Mouse (Mus musculus) midbrain, embryonic 13.5 days (tissue): Measurements from ENCODE around the gene Zfp536. TPM values are rescaled to one million over a fixed set of nuclear protein-coding genes. Genes with fewer than 3 reads are reported as not detected.
"Not testable (repeated sequence)": the region's sequence is repeated elsewhere in the genome, so short reads cannot be mapped to it uniquely, and the experiment has no call there.

Experiments
- ATAC-seq: fragments of 200-750 bp; cut with Nextera tagmentation; 2 replicates; pipeline ENCODE4 v1.8.0; 2017; ENCODE audit warnings: mild to moderate bottlenecking, moderate TSS enrichment, moderate library complexity
- H3K27ac ChIP-seq: fragments of 300-500 bp; sonication (generic); 2 replicates; pipeline ENCODE4 v1.5.1; 2015; ENCODE audit warnings: inconsistent platforms, mild to moderate bottlenecking, moderate library complexity
- H3K27me3 ChIP-seq: fragments of 300-500 bp; sonication (generic); 2 replicates; pipeline ENCODE4 v1.6.1; 2015; ENCODE audit warnings: mild to moderate bottlenecking, inconsistent platforms
- H3K36me3 ChIP-seq: fragments of 300-500 bp; sonication (generic); 2 replicates; pipeline ENCODE4 v1.6.1; 2015; ENCODE audit warnings: mild to moderate bottlenecking, inconsistent platforms
- H3K4me1 ChIP-seq: fragments of 300-500 bp; sonication (generic); replicated peaks from 2 replicates; pipeline ENCODE4 v1.6.1; 2015; ENCODE audit warnings: inconsistent platforms
- H3K4me2 ChIP-seq: fragments of 300-500 bp; sonication (generic); replicated peaks from 2 replicates; pipeline ENCODE4 v1.6.1; 2015; ENCODE audit warnings: moderate library complexity, mild to moderate bottlenecking, inconsistent platforms
- H3K4me3 ChIP-seq: fragments of 300-500 bp; sonication (generic); replicated peaks from 2 replicates; pipeline ENCODE4 v1.5.1; 2015; ENCODE audit warnings: mild to moderate bottlenecking, inconsistent platforms
- H3K9ac ChIP-seq: fragments of 300-500 bp; sonication (generic); replicated peaks from 2 replicates; pipeline ENCODE4 v1.6.1; 2015; ENCODE audit warnings: mild to moderate bottlenecking, inconsistent platforms
- H3K9me3 ChIP-seq: fragments of 300-500 bp; sonication (generic); 2 replicates; pipeline ENCODE4 v1.6.1; 2016; ENCODE audit warnings: mild to moderate bottlenecking, inconsistent platforms
- WGBS: fragments of 180-500 bp; shearing (Covaris S2); methylation state at CpG from one replicate; pipeline ENCODE4 v1.1.7; 2015; 5-methylcytosine and 5-hydroxymethylcytosine counted together
- polyA plus RNA-seq: library from polyadenylated mRNA; unstranded; fragments of >200 nt; fragmentation: Nextera tagmentation; extraction: Ambion mirVana; gene quantifications from 2 replicates; pipeline ENCODE4 v1.2.1, GENCODE M21; 2015

Gene Zfp536
- polyA plus RNA-seq, 1 experiment from 2014 or later = 43.4 TPM

GRCm38 (mm10) chr7:37617880-37618279, 155.6 kb downstream of the Zfp536 start:
- Histone ChIP-seq H3K4me3 (no peak overlapping the region), H3K9me3 (no peaks in the 10 kb centered on the region), H3K9ac (no peak overlapping the region), H3K4me2 (no peak overlapping the region), H3K4me1 (no peaks in the 10 kb centered on the region; the same call in 1 of the 2 replicates), H3K36me3 (no peaks in the 10 kb centered on the region), H3K27me3 (no peaks in the 10 kb centered on the region), H3K27ac (no peak overlapping the region)
- ATAC-seq = no peak
- 95% methylated on average over 2 of the region's 2 CpGs for WGBS

GRCm38 (mm10) chr7:37615932-37616331, 157.5 kb downstream of the Zfp536 start:
- Histone ChIP-seq H3K27me3 (no peaks in the 10 kb centered on the region), H3K9me3 (no peaks in the 10 kb centered on the region), H3K4me1 (no peaks in the 10 kb centered on the region; the same call in 1 of the 2 replicates), H3K9ac (no peak overlapping the region), H3K4me2 (no peak overlapping the region), H3K4me3 (no peak overlapping the region), H3K36me3 (no peaks in the 10 kb centered on the region), H3K27ac (no peak overlapping the region)
- WGBS = 83% methylated on average over 4 of the region's 4 CpGs
- ATAC-seq = no peak

- ATAC-seq = no peak
- H3K9me3 ChIP-seq = no peaks in the 10 kb centered on the region
These were observed 159.1 kb downstream of the Zfp536 start for GRCm38 (mm10) chr7:37614381-37614780.

GRCm38 (mm10) chr7:37608556-37608955, 164.9 kb downstream of the Zfp536 start:
- no peaks in the 10 kb centered on the region for H3K36me3 ChIP-seq
- H3K27me3 ChIP-seq = no peaks in the 10 kb centered on the region
- H3K9ac ChIP-seq = no peak overlapping the region
- H3K4me2 ChIP-seq = no peak overlapping the region
- no peak overlapping the region for H3K4me3 ChIP-seq
- no peak overlapping the region for H3K27ac ChIP-seq
- 96% methylated on average over 14 of the region's 14 CpGs for WGBS
- ATAC-seq = no peak
- no peaks in the 10 kb centered on the region for H3K9me3 ChIP-seq
- H3K4me1 ChIP-seq = 0 out of 2 replicates have a peak, but pooled peaks cover 4% of the 10 kb centered on the region

More at GRCm38 (mm10) chr7:37614381-37614780, 159.1 kb downstream of the Zfp536 start:
- no peak overlapping the region for H3K4me2 ChIP-seq
- H3K36me3 ChIP-seq = no peaks in the 10 kb centered on the region
- H3K27ac ChIP-seq = no peak overlapping the region
- H3K4me1 ChIP-seq = no peaks in the 10 kb centered on the region; the same call in 1 of the 2 replicates
- no peak overlapping the region for H3K9ac ChIP-seq
- no peaks in the 10 kb centered on the region for H3K27me3 ChIP-seq
- H3K4me3 ChIP-seq = no peak overlapping the region
- WGBS = 78% methylated on average over 10 of the region's 10 CpGs

GRCm38 (mm10) chr7:37607906-37608305, 165.5 kb downstream of the Zfp536 start:
- no peaks in the 10 kb centered on the region for H3K36me3 ChIP-seq
- no peak overlapping the region for H3K4me2 ChIP-seq
- H3K4me3 ChIP-seq = no peak overlapping the region
- no peaks in the 10 kb centered on the region for H3K27me3 ChIP-seq
- H3K27ac ChIP-seq = no peak overlapping the region
- no peak overlapping the region for H3K9ac ChIP-seq
- 0 out of 2 replicates have a peak, but pooled peaks have one; percentile 3 for ATAC-seq
- WGBS = 94% methylated on average over 6 of the region's 6 CpGs
- no peaks in the 10 kb centered on the region for H3K9me3 ChIP-seq
- H3K4me1 ChIP-seq = peaks cover 8% of the 10 kb centered on the region

GRCm38 (mm10) chr7:37606472-37606871, 167.0 kb downstream of the Zfp536 start:
- Histone ChIP-seq H3K27ac (no peak overlapping the region), H3K4me1 (peaks cover 13% of the 10 kb centered on the region), H3K36me3 (no peaks in the 10 kb centered on the region), H3K9ac (no peak overlapping the region), H3K9me3 (no peaks in the 10 kb centered on the region), H3K4me2 (no peak overlapping the region), H3K27me3 (no peaks in the 10 kb centered on the region), H3K4me3 (no peak overlapping the region)
- no peak for ATAC-seq
- WGBS = 88% methylated on average over 5 of the region's 5 CpGs

- not testable (repeated sequence) for H3K27ac ChIP-seq, H3K27me3 ChIP-seq, H3K36me3 ChIP-seq, H3K9ac ChIP-seq, H3K9me3 ChIP-seq, H3K4me3 ChIP-seq, H3K4me2 ChIP-seq
- H3K4me1 ChIP-seq = peaks cover 17% of the 10 kb centered on the region
- peak; percentile 73 for ATAC-seq
These were observed 169.9 kb downstream of the Zfp536 start for GRCm38 (mm10) chr7:37603525-37603909.

- H3K4me3 ChIP-seq = no peak overlapping the region
- peak overlapping the region; percentile 39; the same call in 1 of the 2 replicates for H3K27ac ChIP-seq
- H3K36me3 ChIP-seq = no peaks in the 10 kb centered on the region
- no peaks in the 10 kb centered on the region for H3K27me3 ChIP-seq
- WGBS = 8% methylated on average over 9 of the region's 9 CpGs
- peak; percentile 58 for ATAC-seq
- H3K9me3 ChIP-seq = no peaks in the 10 kb centered on the region
- H3K9ac ChIP-seq = no peak overlapping the region
- peaks cover 17% of the 10 kb centered on the region for H3K4me1 ChIP-seq
- no peak overlapping the region for H3K4me2 ChIP-seq
These were observed 170.4 kb downstream of the Zfp536 start for GRCm38 (mm10) chr7:37602871-37603524.

- no peaks in the 10 kb centered on the region for H3K36me3 ChIP-seq
- no peak overlapping the region for H3K9ac ChIP-seq
- 70% methylated on average over 4 of the region's 4 CpGs for WGBS
- no peak overlapping the region for H3K4me3 ChIP-seq
- no peak overlapping the region for H3K27ac ChIP-seq
- peaks cover 17% of the 10 kb centered on the region for H3K4me1 ChIP-seq
- no peaks in the 10 kb centered on the region for H3K27me3 ChIP-seq
- H3K9me3 ChIP-seq = no peaks in the 10 kb centered on the region
- H3K4me2 ChIP-seq = no peak overlapping the region
- ATAC-seq = no peak
These were observed 173.1 kb downstream of the Zfp536 start for GRCm38 (mm10) chr7:37600318-37600717.

GRCm38 (mm10) chr7:37594211-37595030, 179.0 kb downstream of the Zfp536 start:
- Histone ChIP-seq H3K27me3 (no peaks in the 10 kb centered on the region), H3K9me3 (no peaks in the 10 kb centered on the region), H3K4me1 (peaks cover 14% of the 10 kb centered on the region), H3K4me3 (no peak overlapping the region), H3K27ac (no peak overlapping the region), H3K4me2 (no peak overlapping the region), H3K36me3 (no peaks in the 10 kb centered on the region), H3K9ac (no peak overlapping the region)
- no peak for ATAC-seq
- WGBS = 69% methylated on average over 12 of the region's 12 CpGs

- Histone ChIP-seq H3K4me2 (no peak overlapping the region), H3K4me3 (no peak overlapping the region), H3K9me3 (no peaks in the 10 kb centered on the region), H3K36me3 (no peaks in the 10 kb centered on the region), H3K9ac (no peak overlapping the region), H3K4me1 (peaks cover 15% of the 10 kb centered on the region), H3K27ac (no peak overlapping the region), H3K27me3 (no peaks in the 10 kb centered on the region)
- no peak for ATAC-seq
- WGBS = 95% methylated on average over 6 of the region's 6 CpGs
These were observed 179.9 kb downstream of the Zfp536 start for GRCm38 (mm10) chr7:37593566-37593965.

- no peak for ATAC-seq
- H3K9me3 ChIP-seq = no peaks in the 10 kb centered on the region
- WGBS = 92% methylated on average over 13 of the region's 13 CpGs
- peaks cover 14% of the 10 kb centered on the region for H3K4me1 ChIP-seq
- H3K9ac ChIP-seq = no peak overlapping the region
- H3K4me3 ChIP-seq = no peak overlapping the region
- no peak overlapping the region for H3K4me2 ChIP-seq
- H3K36me3 ChIP-seq = no peaks in the 10 kb centered on the region
- H3K27me3 ChIP-seq = no peaks in the 10 kb centered on the region
- H3K27ac ChIP-seq = no peak overlapping the region
These were observed 186.7 kb downstream of the Zfp536 start for GRCm38 (mm10) chr7:37586694-37587093.
